Mouse (Mus musculus) G1E-ER4 (cell line): ENCODE measurements around the gene Stag2. TPM values are rescaled to one million over a fixed set of nuclear protein-coding genes. Genes with fewer than 3 reads are reported as not detected.

Experiments used
- GATA1 ChIP-seq: IDR thresholded peaks from one replicate; pipeline ENCODE4 v1.8.0; 2012; ENCODE audit warnings: low read length, inconsistent platforms
- polyA plus RNA-seq: library from polyadenylated mRNA; stranded (reverse); fragments of >175 nt; gene quantifications from 2 replicates; pipeline ENCODE4 v1.2.3, GENCODE M21; 2012

The Stag2 gene
- polyA plus RNA-seq, result 7.9 and 11.3 TPM in 2 replicates

GRCm38 (mm10) chrX:42148788-42149556 is at the start of gene Stag2:
Gene Stag2, plus strand, starts transcription at chrX:42149317.
- TF ChIP-seq GATA1, result no peak

DNA sequence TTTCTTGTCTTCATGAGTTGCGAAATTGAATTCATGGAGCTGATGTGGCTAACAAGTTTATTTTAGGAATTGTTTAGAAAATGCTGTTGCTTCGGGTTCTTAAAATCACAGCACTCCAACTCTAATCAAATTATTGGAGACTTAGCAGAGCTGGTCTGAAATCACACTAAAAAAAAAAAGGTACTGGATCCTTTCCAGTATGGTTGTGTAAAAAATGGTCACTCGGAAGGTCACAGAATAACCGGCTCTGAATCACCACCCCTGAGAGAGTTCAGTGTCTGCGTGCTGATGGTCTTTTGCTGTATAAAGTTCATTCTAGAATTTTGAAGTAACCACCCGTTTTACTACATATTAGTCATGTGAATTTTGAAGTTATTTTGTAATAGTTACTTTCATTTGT is 42.0 kb upstream of the Stag2 start:
- TF ChIP-seq GATA1, result no peak

- no peak for TF ChIP-seq GATA1
Measured at GRCm38 (mm10) chrX:42110585-42110984, 38.5 kb upstream of the Stag2 start.

DNA sequence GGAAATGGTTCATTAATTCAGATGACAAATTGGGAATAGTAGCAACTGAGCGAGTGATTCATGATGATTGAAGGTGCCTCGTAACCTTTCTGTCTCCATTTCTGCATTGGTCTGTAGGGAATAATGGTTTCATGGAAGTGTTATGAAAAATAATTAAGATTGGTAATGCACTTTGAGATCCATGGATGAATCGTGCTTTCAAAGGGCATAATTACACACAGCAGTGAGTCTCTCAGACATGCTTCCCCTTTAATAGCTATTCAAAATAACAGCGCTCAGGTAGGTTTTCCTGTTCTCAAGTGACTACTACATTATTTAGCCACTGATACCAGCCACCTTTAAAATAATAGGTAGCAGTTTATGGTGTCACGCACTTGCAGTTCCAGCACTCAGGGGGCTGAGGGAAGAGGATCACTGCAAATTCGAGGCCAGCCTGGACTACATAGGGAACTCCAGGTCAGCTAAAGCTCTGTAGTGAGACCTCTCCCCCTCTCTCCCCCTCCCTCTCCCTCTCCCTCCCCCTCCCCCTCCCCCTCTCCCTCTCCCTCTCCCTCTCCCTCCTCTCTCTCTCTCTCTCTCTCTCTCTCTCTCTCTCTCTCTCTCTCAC is 29.6 kb upstream of the Stag2 start:
- TF ChIP-seq GATA1, result no peak

GRCm38 (mm10) chrX:42124963-42125697 is 24.0 kb upstream of the Stag2 start:
- no peak for TF ChIP-seq GATA1

DNA sequence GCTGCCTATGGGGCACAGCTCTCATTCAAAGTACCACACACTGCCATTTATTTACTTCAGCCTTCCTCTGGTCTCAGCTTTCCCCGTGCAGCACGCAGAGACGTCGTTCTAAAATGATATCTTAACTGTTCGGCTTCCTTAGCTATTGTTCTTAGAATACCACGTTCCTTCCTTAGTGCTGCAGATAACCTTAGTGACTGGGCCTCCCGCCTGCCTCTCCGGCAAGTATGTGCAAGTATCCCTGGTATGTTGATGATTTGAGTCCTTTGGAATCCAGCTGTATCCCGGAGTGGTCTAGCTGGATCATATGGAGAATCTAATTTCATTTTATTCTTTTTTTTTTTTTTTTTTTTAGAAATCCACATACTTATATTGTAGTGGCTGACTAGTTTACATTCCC is 9.2 kb upstream of the Stag2 start:
- no peak for TF ChIP-seq GATA1

GRCm38 (mm10) chrX:42142620-42143019 is 6.5 kb upstream of the Stag2 start:
- no peak for TF ChIP-seq GATA1

DNA sequence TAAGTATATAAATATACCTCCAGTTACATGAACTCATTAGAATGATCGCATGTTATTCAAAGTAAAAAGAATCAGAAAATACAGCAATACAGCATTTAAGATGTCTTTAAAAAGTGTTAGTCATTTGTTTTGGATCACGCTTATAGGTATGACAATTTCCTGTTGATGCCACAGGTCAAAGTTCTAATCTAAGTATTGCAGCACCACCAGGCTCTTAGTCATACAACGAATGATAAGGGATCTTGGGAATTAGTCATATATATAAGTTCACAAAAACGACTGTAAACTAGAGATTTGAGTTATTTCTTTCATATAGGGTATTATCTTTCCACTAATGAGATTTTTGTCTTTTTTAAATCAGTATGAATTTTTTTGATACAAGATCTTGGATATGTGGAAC is 5.1 kb upstream of the Stag2 start:
- TF ChIP-seq GATA1, result no peak

DNA sequence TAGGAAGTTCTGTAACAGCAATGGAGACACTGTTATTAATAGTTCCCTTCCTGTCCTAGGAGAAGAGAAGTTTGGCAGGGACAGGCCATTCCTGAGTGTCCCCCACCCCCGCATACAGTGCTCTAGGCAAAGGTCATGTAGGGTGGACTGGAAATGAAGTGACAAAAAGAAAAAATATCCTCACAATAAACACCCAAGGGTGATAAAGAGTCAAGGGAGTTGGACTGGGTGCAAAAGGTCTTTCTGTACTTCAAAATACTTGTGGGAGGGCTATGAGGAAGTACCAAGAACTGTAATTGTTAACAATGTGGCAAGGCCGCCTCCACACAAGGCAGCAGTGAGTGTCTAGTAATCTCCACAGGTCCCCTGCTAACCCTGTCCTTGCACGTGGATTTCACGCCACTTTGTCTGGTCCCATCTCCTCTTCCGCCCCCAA is 1.1 kb upstream of the Stag2 start:
- TF ChIP-seq GATA1, result no peak

- no peak for TF ChIP-seq GATA1
Measured at GRCm38 (mm10) chrX:42149557-42150345, 634 bp downstream of the Stag2 start.

- no peak for TF ChIP-seq GATA1
Measured at GRCm38 (mm10) chrX:42150346-42151023, 1.4 kb downstream of the Stag2 start.

DNA sequence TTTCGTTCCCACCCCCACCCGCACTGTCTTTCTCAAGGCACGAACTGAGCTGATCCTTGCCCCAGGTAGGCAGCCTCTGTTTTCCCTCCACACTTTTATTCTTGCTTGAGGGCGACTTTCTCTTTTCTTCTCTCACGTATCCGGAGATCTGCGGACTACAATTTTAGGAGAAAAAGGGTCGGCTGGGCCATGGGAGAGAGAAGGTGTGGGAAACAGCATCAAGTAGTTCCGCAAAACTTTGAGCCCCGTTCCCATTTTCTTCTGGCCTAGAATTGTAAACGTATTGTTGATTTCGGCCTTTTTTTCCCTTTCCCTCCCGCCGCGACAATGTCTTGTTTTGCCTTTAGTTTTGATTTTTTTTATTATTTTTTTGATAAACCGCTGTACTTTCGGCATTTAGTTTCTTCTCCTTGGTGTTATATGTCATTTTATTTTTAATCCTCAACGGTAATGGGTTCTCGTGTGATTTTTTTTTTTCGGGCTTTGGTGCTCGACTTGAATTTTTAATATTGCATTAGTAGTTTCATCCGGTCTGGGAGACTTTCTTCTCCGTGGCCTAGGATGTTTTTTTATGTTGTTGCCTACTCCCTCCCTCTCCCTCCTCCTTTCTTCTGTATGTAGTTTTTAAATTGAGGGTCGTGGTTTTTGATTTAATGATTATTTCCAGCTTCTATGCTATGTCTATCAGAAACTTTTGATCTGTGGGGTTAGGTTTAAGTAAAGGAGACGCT is 2.1 kb downstream of the Stag2 start:
- TF ChIP-seq GATA1, result no peak

- no peak for TF ChIP-seq GATA1
Measured at GRCm38 (mm10) chrX:42151903-42152369, 2.8 kb downstream of the Stag2 start.

DNA sequence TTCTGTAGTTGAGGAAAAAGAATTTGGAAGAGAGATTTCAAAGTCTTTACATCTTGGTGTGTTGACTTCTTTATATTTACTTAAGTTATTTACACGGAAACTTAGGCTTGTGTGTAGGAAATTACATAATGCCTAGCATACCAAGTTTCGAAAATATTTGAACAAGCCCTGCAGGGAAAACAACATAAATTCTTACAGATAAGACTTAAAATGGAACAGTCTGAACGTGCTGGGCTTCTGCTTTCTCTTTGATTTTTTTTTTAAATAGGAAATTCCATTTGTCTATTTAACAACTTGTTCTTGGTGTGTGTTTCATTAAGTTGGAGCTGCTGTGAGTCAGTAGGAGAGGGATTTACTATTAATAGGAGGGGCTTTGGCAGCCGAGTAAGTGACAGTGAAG is 3.9 kb downstream of the Stag2 start:
- no peak for TF ChIP-seq GATA1
